Mouse (Mus musculus): Measurements from ENCODE around the gene Brca2.

Brca2 gene

DNA sequence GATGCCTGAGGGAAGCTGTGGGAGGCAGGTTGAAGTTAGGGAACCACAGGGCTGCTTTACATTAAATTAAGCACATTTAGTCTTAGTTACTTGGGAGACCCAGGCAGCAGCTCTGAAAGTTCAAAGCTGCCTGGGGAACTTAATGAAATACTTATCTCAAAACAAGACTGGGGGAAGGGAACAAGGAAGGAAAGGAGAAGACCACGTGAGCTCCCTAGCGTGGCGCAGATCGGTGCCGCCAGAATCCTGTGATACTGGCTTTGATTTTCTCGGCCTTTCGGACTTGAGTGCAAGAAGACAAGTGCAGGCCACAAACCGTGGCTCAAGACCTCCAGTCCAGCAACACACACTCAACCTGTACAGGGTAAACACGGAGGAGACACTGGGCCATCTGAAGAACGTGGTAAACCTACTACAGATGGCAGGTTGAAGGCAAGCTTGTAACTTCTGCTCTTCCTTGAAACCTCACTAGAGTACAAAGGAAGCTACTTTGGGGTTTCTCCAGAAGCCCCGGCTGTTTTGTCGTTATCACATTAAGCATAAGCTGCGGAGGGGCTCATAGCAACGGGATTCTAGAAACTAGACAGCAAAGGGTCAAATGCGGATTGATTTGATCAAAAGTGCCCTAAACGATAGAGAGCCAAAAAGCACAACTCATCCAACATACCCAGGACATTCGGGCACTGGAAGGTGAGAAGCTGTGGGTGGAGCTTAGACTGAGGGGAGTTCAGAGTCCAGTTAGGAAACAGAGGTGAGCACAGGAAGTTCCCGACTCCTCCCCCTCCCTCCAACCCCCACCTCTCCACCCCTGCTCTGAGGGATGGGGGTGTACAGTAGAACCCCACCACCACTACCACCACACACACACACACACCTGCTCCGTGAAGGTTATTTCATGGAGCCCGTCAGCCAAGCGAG is 76.0 kb downstream of the Brca2 start:
- DNase-seq (ENCODE audit: low spot score): no peak

DNA sequence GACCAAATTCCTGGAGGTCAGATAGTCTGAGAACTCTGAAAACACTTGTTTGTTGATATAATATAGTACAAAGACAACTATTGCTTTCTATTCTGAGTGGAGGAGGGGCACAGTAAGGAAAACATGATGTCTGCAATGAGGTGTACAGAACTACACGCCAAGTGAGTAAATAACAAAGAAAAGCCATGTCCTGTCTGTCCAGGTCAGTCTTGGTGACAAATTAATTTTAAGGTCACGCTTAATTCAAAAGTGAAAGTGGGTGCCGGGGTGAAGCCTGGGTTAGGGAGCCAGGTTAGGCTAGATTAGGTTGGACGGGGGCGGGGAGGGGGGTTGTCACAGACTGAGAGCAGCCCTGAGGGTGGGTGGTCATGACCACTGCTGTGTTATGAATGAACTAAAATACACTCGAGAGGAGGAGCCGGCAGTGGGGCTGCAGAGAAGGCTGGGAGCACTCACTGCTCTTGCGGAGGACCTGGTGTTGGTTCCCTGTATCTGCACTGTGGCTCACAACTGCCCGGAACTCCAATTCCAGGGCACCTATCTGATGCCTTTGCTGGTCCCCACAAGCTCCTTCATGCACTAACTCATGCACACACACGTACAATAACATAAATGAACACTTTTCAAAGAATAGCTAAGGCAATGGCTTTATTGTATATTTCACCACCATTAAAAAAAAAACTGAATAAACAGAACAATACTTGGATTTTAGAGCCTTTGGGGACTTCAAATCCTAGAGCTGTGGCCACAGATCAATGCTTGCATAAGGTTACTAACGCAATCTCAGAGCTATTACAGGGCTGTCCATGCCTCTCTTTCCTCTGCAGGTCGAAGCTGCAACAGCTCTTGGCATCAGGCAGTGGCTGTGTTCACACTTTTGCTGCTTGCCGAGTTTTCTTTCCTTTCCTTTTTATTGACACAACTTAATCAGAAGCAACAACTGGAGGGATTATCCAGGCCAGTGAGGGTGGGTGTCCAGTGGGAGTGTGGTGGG is 77.2 kb downstream of the Brca2 start:
- DNase-seq (ENCODE audit: low spot score): no peak

DNA sequence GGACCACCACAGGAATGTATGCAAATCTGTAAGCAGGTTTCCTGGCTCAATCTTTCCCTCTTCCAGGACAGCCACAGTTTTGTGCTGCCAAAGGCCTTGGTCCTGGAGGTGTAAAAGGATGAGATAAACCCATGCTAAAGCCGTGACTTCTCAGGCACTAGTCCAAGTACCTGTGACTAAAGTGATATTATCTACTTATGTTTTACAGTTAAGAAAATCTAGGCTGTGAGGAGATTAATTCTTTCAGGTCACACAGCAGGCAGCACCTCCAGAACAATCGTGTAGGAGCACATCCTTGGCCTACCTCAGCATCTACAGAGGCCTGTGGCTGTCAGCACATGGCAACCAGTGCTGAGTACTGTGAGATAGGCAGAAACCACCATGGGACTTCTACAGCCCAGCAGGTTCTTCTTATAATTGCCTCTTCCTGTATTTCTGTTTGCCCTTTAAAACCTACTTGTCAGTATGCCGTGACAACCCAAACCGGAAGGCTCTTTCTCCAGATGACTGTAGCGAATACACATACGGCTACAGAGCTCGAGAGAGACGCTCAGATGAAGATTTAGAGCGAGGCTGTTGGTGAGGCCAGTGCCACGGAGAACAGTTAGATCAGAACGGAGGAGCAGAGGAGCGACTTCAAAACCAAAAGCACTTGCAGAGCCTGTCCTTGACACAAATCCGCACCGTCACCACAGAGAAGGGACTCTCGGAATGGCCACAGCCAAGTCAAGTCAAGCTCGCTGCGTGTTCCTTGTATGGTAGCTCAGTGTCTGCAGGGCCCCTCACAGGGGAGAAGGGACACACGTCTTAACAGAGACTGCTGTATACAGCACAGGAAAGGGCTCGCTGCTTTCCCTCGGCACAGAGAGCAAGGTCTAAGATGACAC is 78.4 kb downstream of the Brca2 start:
- no peak for DNase-seq (ENCODE audit: low spot score)

DNA sequence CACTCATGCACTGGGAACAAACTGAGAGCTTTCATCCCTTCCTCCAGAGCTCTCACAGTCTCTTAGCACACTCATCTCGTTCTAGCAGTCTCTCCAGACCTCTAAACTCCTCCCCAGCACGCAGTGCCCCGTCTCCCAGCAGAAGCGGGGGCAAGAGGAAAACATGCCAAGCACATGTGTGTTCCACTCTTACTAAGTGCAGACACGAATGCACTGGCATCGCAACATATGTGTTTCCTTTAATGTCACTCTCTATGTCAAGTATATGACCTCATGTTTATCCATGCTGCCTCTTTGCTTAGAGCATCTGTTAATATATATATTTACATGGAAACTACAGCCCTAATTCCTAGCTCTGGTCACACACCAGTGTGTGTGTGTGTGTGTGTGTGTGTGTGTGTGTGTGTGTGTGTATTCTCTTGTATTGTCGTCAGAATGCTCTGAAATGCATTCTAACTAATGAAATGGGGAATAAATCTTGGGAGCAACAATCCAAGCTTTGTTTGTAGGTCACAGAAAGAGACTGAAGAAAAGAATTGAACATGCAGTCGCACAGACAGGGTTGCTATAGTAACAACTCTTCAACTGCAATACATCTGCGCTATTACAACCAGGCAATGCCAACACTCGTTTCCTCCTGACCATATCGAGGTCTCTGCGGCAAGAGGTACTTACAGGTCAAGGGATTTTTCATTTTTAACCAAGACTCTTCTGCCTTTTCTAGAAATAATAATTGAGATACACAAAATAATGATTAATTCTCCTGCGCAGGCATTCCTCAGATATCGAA is 79.2 kb downstream of the Brca2 start:
- peak; percentile 34 for DNase-seq (ENCODE audit: low spot score)

DNA sequence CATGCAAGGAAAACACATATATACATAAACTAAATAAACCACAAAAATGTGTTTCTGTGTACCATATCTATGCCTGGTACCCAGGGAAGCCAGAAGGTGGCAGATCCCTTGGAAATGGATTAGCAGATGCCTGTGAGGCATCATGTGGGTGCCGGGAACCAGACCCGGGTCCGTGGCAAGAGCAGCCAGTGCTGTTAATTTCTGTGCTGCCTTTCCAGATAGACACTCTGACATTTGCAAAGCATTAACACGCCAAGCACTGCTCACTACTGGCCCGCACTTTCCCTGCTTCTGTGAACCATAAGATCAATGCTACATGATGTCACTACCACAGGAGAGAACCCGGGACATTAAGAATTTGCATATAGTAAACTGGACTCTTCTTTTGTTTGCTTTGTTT is 83.7 kb downstream of the Brca2 start:
- no peak for DNase-seq (ENCODE audit: low spot score)

DNA sequence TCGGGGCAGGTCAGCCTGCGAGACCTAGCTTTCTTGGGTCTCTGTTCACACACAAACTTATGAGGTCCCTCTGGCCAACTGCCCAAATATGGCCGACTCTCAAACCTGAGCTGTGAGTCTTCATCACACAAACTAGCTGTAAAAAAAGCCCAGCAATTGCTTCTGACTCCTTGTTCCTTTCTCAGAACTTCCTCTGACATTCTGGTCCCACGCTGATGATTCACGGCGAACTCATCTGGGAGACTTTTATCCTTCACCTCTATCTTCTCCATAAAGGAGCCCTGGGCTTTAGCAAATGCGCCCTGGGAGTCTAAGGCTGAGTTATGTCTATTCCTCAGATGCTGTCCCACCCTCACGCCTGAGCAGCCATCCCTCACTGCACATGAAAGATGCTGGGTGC is 85.2 kb downstream of the Brca2 start:
- DNase-seq (ENCODE audit: low spot score): no peak

DNA sequence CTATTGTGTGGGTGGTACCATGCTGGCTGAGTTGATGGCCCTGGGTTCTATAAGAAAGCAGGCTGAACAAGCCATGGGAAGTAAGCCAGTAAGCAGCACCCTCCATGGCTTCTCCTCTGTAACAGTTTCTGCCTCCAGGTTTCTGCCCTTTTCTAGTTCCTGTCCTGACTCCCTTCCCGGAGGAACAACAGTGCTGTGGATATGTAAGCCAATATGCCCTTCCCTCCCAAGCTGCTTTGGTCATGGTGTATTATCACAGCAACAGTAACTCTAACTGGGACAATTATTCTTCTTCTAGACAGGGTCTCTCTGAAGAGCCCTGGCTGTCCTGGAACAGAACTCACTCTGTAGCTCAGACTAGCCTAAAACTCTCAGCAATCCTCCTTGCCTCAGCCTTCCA is 88.7 kb downstream of the Brca2 start:
- DNase-seq (ENCODE audit: low spot score): no peak

DNA sequence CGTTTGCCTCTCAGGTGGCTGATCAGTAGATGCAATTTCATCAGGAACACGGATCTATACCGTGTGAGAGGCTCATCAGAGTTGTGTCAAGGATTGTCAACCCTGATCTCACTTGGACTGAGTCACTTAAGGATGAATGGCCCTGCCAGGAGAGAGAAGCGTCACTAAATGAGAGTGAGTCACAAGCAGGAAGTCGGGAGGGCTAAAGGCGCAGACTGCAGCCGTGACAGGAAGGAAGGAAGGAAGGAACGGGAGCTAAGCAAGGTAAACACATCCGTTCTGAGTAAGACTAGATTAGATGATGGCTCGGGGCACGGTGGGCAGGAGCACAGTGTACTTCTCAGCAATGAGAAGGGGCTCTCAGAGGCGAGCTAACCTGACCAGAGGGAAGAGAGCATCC is 89.3 kb downstream of the Brca2 start:
- no peak for DNase-seq (ENCODE audit: low spot score)

DNA sequence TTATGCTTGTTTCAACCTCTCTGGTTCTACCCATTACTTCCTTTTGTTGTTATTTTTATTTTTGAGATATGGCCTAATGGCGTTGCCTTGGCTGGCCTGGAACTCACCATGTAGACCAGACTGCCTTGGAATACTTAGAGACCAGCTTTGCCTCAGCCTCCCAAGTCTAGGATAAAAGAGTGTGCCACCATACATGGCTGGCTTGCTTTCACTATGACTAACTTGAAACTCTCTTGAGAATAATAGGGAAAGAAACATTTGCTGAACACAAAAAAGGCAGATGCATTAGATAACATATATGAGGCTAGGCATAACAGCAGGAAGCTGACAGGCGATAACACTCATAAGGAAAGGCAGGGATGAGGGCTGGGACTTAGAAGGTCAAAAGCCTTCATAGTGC is 91.6 kb downstream of the Brca2 start:
- no peak for DNase-seq (ENCODE audit: low spot score)

DNA sequence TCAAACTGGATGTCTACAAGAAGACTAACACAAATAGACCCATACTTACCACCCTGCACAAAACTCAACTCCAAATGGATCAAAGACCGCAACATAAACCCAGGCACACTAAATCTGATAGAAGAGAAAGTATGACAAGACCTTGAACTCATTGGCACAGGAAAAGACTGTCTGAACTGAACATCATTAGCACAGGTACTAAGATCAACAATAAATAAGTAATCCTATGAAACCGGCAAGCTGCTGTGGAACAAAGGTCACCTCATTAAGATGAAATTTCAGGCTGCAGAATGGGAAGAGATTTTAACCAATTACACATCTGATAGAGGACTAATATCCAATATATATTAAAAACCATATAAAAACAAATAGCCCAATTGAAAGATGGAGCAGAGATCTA is 93.8 kb downstream of the Brca2 start:
- DNase-seq (ENCODE audit: low spot score): no peak

DNA sequence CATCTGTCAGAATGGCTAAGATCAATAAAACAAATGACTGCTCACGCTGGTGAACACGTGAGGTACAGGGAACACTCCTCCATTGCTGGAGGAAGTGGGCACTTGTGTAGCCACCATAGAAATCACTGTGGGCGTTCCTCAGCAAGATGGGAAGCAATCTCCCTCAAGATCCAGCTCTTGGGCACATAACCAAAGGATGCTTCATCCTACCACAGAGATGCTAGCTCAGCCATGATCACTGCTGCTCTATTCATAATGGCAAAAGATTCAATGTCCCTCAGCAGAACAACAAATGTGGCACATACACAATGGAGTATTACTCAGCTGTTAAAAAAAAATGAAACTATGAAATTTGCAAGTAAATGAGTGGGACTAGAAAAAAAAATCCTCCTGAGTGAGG is 94.3 kb downstream of the Brca2 start:
- no peak for DNase-seq (ENCODE audit: low spot score)

DNA sequence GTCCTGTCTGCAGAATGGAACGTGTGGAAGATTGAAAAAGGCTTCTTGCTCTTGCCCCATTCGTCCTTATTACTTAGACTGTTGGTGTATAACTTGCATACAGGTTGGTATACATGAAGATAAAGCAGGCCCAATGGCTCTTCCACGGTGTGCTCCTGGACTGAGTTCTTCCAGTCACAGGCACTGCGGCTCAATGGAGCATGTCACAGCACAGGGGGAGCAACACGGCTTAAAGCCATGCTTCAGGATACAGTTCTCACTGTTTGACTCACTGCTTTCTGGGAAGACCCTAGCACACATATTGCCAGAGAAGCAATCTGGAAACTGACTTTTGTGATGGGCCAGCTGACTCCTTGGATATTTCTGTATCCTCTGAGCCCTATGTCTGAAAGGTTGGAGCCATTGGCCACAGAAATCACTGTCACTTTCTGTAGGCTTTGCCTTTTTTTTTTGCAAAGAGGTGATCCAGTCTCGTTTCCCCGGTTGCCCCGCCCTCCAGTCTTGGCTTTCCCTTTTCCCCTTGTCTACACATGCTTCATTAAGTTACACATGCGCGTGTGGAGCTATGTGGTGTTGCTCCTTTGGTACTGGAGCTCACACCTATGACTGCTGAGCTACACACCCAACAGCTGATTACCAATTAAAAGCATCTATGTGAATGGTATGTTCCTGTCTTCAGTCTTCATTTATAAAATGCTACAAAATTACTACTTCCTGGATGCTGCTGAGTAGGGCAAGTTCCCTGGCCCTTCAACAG is 96.3 kb downstream of the Brca2 start:
- DNase-seq (ENCODE audit: low spot score): no peak
